Mouse (Mus musculus) thymus, postnatal 0 days (tissue): Measurements from ENCODE around the gene Syn3. TPM values are rescaled to one million over a fixed set of nuclear protein-coding genes. Genes with fewer than 3 reads are reported as not detected.

Experiments
- DNase-seq: peaks from one replicate; pipeline ENCODE4 v3.0.0-alpha.2; 2015; ENCODE audit warnings: low spot score
- polyA plus RNA-seq: library from polyadenylated mRNA; unstranded; fragments of >200 nt; fragmentation: Nextera tagmentation; extraction: Ambion mirVana; gene quantifications from 2 replicates; pipeline ENCODE4 v1.2.1, GENCODE M21; 2015

Syn3 gene
- polyA plus RNA-seq, 1 experiment from 2014 or later: 0.98 TPM

DNA sequence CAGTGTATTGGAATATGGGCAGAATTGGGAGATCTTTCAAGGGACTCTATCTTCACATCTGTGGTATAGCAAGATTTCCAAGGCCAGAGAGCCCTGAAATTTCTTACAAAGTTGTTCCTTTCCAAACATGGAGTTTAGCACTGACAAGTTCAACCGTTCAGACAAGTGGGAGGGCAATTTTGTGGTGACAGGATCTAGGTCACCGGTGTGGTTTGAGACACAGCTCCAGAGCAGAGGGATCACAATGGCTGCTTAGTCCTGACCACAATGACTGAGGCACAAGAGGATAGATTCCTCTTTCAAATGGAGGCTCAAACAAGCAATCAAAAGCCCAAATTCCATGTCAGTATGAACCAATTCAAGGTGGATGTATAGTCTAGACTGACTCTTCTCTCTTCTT, 487.5 kb downstream of the Syn3 start:
- DNase-seq: peak; percentile 30

DNA sequence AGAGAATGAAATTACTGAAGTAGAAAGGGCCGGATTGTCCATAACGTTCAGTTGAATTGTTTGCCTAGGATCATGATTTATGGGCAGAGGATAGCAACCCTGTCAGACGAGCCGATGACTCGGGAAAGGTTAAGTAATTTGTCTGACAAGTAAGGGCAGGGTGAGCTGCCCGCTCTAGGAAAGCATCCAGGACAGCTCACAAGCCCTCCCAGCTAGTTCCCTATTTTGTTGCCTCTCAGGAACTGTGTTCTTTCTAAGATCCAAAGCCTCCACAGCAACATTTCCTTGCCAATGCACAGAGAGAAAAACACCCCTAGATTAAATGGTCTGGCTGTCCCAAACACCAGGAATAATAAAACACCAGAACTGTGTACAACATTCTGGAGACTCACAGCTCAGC, 488.1 kb downstream of the Syn3 start:
- DNase-seq: no peak

DNA sequence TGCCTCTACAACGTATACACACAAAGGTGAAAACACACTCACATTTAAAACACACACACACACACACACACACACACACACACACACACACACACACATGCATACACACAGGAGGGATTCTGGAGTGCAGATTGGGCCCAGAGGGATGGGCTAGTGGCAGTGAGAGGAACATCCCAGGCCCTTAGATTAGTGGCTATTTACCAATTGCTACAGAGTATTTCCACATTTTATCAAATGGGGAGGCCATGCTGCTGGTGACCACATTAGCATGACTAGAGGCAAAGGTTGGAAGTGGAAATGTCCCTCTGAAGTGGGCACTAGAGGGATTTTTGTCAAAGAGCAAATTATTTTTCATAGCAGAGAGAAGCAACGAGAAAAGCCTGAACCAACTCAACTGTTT, 489.0 kb downstream of the Syn3 start:
- DNase-seq: no peak

DNA sequence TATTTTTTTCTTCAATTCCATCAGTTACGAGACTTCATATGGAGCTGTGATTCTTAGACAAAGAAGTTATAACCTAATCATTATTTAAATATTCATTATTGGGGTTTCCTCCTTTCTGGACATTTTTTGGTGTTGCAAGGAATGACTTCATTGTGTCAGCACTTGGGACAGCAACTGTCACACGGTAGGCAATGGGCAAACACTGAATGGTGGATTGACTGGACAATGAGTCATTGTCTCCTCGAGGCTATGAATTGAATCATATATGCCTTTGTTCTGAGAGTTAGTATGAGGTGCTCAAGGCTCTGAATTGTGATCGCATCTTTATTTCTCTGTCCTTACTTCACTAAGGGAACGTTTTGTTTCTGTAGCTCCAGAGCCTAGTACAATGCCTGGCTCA, 492.2 kb downstream of the Syn3 start:
- DNase-seq: no peak

Other genes starting within 250 kb of the Syn3 start
- gene Timp3, start 198.5 kb downstream of the Syn3 start, polyA plus RNA-seq: 18.2 and 25.2 TPM in 2 replicates
- 239 and 324 TPM in 2 replicates for gene Hsp90b1, start 206.6 kb upstream of the Syn3 start, polyA plus RNA-seq
- gene Ttc41, start 206.9 kb upstream of the Syn3 start, polyA plus RNA-seq: 1.7 and 2.1 TPM in 2 replicates